8 mouse cellular contexts compared by ENCODE assay signal in genomic region chr14:30714799-30715617, GRCm38 (mm10). TPM values are rescaled to one million over a fixed set of nuclear protein-coding genes. Genes with fewer than 3 reads are reported as not detected.
DNase-seq lines count a peak whose midpoint lies in the region; ATAC-seq lines count a peak whose summit lies in the region.

Gene Sfmbt1, plus strand, starts transcription at chr14:30714849.

- H3K36me3 ChIP-seq in forebrain, embryonic 12.5 days (replicated peaks) = no peaks in the 10 kb centered on the region
- no peaks in the 10 kb centered on the region for H3K36me3 ChIP-seq in hindbrain, embryonic 13.5 days
- no peaks in the 10 kb centered on the region for H3K36me3 ChIP-seq in limb, embryonic 11.5 days (ENCODE audit: control insufficient read depth, insufficient read depth, low read length)
- H3K36me3 ChIP-seq in midbrain, embryonic 13.5 days = no peaks in the 10 kb centered on the region

- H3K4me3 ChIP-seq in forebrain, embryonic 12.5 days (replicated peaks) = peak within 1 kb of the TSS; percentile 95
- peak within 1 kb of the TSS; percentile 90 for H3K4me3 ChIP-seq in hindbrain, embryonic 13.5 days
- peak within 1 kb of the TSS; percentile 80 for H3K4me3 ChIP-seq in limb, embryonic 11.5 days (ENCODE audit: low read depth, low read length)
- peak within 1 kb of the TSS; percentile 95 for H3K4me3 ChIP-seq in midbrain, embryonic 13.5 days (replicated peaks)

- H3K4me2 ChIP-seq in forebrain, embryonic 12.5 days = peak within 1 kb of the TSS; percentile 76
- H3K4me2 ChIP-seq in hindbrain, embryonic 13.5 days = peak within 1 kb of the TSS; percentile 75
- H3K4me2 ChIP-seq in limb, embryonic 11.5 days (ENCODE audit: low read depth, severe bottlenecking) = peak within 1 kb of the TSS; percentile 75
- peak within 1 kb of the TSS; percentile 74 for H3K4me2 ChIP-seq in midbrain, embryonic 13.5 days (replicated peaks)

- 2% methylated on average over 82 of the region's 87 CpGs for WGBS in forebrain, embryonic 12.5 days
- 2% methylated on average over 86 of the region's 87 CpGs for WGBS in hindbrain, embryonic 13.5 days
- 3% methylated on average over 77 of the region's 87 CpGs for WGBS in limb, embryonic 11.5 days
- WGBS in midbrain, embryonic 13.5 days = 2% methylated on average over 86 of the region's 87 CpGs

- H3K9ac ChIP-seq in forebrain, embryonic 12.5 days = peak within 1 kb of the TSS; percentile 96
- H3K9ac ChIP-seq in hindbrain, embryonic 13.5 days = peak within 1 kb of the TSS; percentile 89
- H3K9ac ChIP-seq in limb, embryonic 11.5 days (ENCODE audit: low read length) = peak within 1 kb of the TSS; percentile 94
- peak within 1 kb of the TSS; percentile 93 for H3K9ac ChIP-seq in midbrain, embryonic 13.5 days (replicated peaks)

- H3K27ac ChIP-seq in forebrain, embryonic 12.5 days = peak within 1 kb of the TSS; percentile 98
- H3K27ac ChIP-seq in hindbrain, embryonic 13.5 days = peak within 1 kb of the TSS; percentile 97
- peak within 1 kb of the TSS; percentile 90 for H3K27ac ChIP-seq in limb, embryonic 11.5 days (replicated peaks; ENCODE audit: low read depth, low read length)
- peak within 1 kb of the TSS; percentile 95 for H3K27ac ChIP-seq in midbrain, embryonic 13.5 days

- no peaks in the 10 kb centered on the region for H3K9me3 ChIP-seq in forebrain, embryonic 12.5 days
- no peaks in the 10 kb centered on the region for H3K9me3 ChIP-seq in hindbrain, embryonic 13.5 days
- no peaks in the 10 kb centered on the region for H3K9me3 ChIP-seq in limb, embryonic 11.5 days (ENCODE audit: control insufficient read depth, low read length)
- H3K9me3 ChIP-seq in midbrain, embryonic 13.5 days = no peaks in the 10 kb centered on the region

- peaks cover 10% of the 10 kb centered on the region for H3K27me3 ChIP-seq in forebrain, embryonic 12.5 days
- H3K27me3 ChIP-seq in hindbrain, embryonic 13.5 days = 0 out of 2 replicates have a peak, but pooled peaks cover 6% of the 10 kb centered on the region
- peaks cover 5% of the 10 kb centered on the region; the same call in 1 of the 2 replicates for H3K27me3 ChIP-seq in limb, embryonic 11.5 days (ENCODE audit: control insufficient read depth, insufficient read depth, low read length)
- no peaks in the 10 kb centered on the region for H3K27me3 ChIP-seq in midbrain, embryonic 13.5 days

- peak; percentile 81 for ATAC-seq in forebrain, embryonic 12.5 days (ENCODE audit: low FRiP score)
- peak; percentile 84 for ATAC-seq in hindbrain, embryonic 13.5 days (ENCODE audit: low FRiP score)
- ATAC-seq in limb, embryonic 11.5 days (ENCODE audit: insufficient number of reproducible peaks, low FRiP score, low TSS enrichment, low read depth) = peak; percentile 66
- peak; percentile 87 for ATAC-seq in midbrain, embryonic 13.5 days

- peaks cover 18% of the 10 kb centered on the region for H3K4me1 ChIP-seq in forebrain, embryonic 12.5 days
- H3K4me1 ChIP-seq in hindbrain, embryonic 13.5 days (replicated peaks) = peaks cover 21% of the 10 kb centered on the region
- 0 out of 2 replicates have a peak, but pooled peaks cover 3% of the 10 kb centered on the region for H3K4me1 ChIP-seq in limb, embryonic 11.5 days (ENCODE audit: control insufficient read depth, insufficient read depth, low read length)
- H3K4me1 ChIP-seq in midbrain, embryonic 13.5 days (replicated peaks) = peaks cover 16% of the 10 kb centered on the region

- peak; percentile 74 for DNase-seq in retina, adult 2 months (ENCODE audit: low read depth, low spot score)
- DNase-seq in retina, postnatal 1 day = no peak
- peak in 1 of 2 experiments; percentile 72 for DNase-seq in adrenal gland, postnatal 4 days (ENCODE audit: low spot score in 2 of 2)
- peak; percentile 84 for DNase-seq in limb, embryonic 11.5 days (ENCODE audit: low spot score)
- DNase-seq in thymus, postnatal 10 days (ENCODE audit: low spot score in 2 of 2) = no peak

RNA-seq across cellular contexts. Expression of gene Sfmbt1, which starts in this region (rescaled TPM):
- 10 to 100 TPM; 29.2 to 30.2 TPM for total RNA-seq in adrenal gland, postnatal 4 days (2021)
- 24.6 and 28.1 TPM in 2 replicates for polyA plus RNA-seq in forebrain, embryonic 12.5 days (2016; fragmentation: Nextera tagmentation; extraction: Ambion mirVana)
- polyA plus RNA-seq in hindbrain, embryonic 13.5 days (2015; fragmentation: Nextera tagmentation; extraction: Ambion mirVana) = 17.6 and 19.1 TPM in 2 replicates
- polyA plus RNA-seq in limb, embryonic 11.5 days (2014; fragmentation: Nextera tagmentation; extraction: Ambion mirVana) = 19.8 and 19.9 TPM in 2 replicates
- polyA plus RNA-seq in midbrain, embryonic 13.5 days (2015; fragmentation: Nextera tagmentation; extraction: Ambion mirVana) = 21.2 and 21.5 TPM in 2 replicates

Comparison
In these comparisons a context has a peak if more than half of its experiments do, and no peak if none do; other contexts are left out.
1. DNase-seq: peak in retina, adult 2 months (single experiment) and limb, embryonic 11.5 days (single experiment); none in retina, postnatal 1 day (single experiment) and thymus, postnatal 10 days (0 of 2).
2. Peak in every context shown above with its lines, with median percentiles within 50 percentile points of each other: ATAC-seq, H3K27ac ChIP-seq, H3K4me2 ChIP-seq, H3K4me3 ChIP-seq and H3K9ac ChIP-seq.